Mouse (Mus musculus) liver, embryonic 14.5 days (tissue): Measurements from ENCODE around the gene 4930474N05Rik.

ENCODE experiments used
- CTCF ChIP-seq: IDR thresholded peaks from 2 replicates; pipeline ENCODE4 v1.5.1; 2016; ENCODE audit warnings: antibody characterized with exemption, low read depth, control low read depth
- EP300 ChIP-seq: IDR thresholded peaks from 2 replicates; pipeline ENCODE4 v1.6.1; 2016; ENCODE audit warnings: antibody characterized with exemption, low read depth

- TF ChIP-seq CTCF (no peak), EP300 (no peak)
Observed at GRCm38 (mm10) chr14:36048746-36049391, 45.8 kb upstream of the 4930474N05Rik start.
